Mouse (Mus musculus): Measurements from ENCODE around the gene Mrpl4.
"Not testable (repeated sequence)": the region's sequence is repeated elsewhere in the genome, so short reads cannot be mapped to it uniquely, and the experiment has no call there.

Mrpl4 gene

GRCm38 (mm10) chr9:20986952-20987686, 15.4 kb upstream of the Mrpl4 start:
- DNase-seq: no peak

- no peak for DNase-seq
Observed at GRCm38 (mm10) chr9:20987953-20988352, 14.6 kb upstream of the Mrpl4 start.

GRCm38 (mm10) chr9:20990861-20991260, 11.7 kb upstream of the Mrpl4 start:
- no peak for DNase-seq

- DNase-seq: no peak
Observed at GRCm38 (mm10) chr9:20991587-20991986, 11.0 kb upstream of the Mrpl4 start.

- no peak for DNase-seq
Observed at GRCm38 (mm10) chr9:20993165-20993898, 9.2 kb upstream of the Mrpl4 start.

- no peak for DNase-seq
Observed at GRCm38 (mm10) chr9:20995069-20995468, 7.5 kb upstream of the Mrpl4 start.

GRCm38 (mm10) chr9:20997065-20997464, 5.5 kb upstream of the Mrpl4 start:
- DNase-seq: no peak

GRCm38 (mm10) chr9:20998337-20998736, 4.2 kb upstream of the Mrpl4 start:
- DNase-seq: not testable (repeated sequence)

- DNase-seq: no peak
Observed at GRCm38 (mm10) chr9:21000811-21001210, 1.7 kb upstream of the Mrpl4 start.

GRCm38 (mm10) chr9:21001651-21002200, 812 bp upstream of the Mrpl4 start:
- DNase-seq: no peak

GRCm38 (mm10) chr9:21002270-21002626, 290 bp upstream of the Mrpl4 start:
- DNase-seq: no peak

- DNase-seq: no peak
Observed at GRCm38 (mm10) chr9:21007313-21007952, 4.9 kb downstream of the Mrpl4 start.

- DNase-seq: no peak
Observed at GRCm38 (mm10) chr9:21008007-21008406, 5.5 kb downstream of the Mrpl4 start.

GRCm38 (mm10) chr9:21010362-21010761, 7.8 kb downstream of the Mrpl4 start:
- no peak for DNase-seq

GRCm38 (mm10) chr9:21010939-21011541, 8.5 kb downstream of the Mrpl4 start:
- not testable (repeated sequence) for DNase-seq

- DNase-seq: no peak
Observed at GRCm38 (mm10) chr9:21011846-21012312, 9.3 kb downstream of the Mrpl4 start.

- no peak for DNase-seq
Observed at GRCm38 (mm10) chr9:21012368-21012767, 9.8 kb downstream of the Mrpl4 start.

GRCm38 (mm10) chr9:21014691-21015570, 12.4 kb downstream of the Mrpl4 start:
- peak; percentile 59 for DNase-seq

GRCm38 (mm10) chr9:21015571-21016130, 13.1 kb downstream of the Mrpl4 start, which contains the start of gene Icam1:
Icam1 (plus strand) TSS chr9:21015985.
- peak; percentile 61 for DNase-seq

- no peak for DNase-seq
Observed at GRCm38 (mm10) chr9:21016331-21017176, 14.0 kb downstream of the Mrpl4 start.

- DNase-seq: no peak
Observed at GRCm38 (mm10) chr9:21017177-21017575, 14.6 kb downstream of the Mrpl4 start.
